Mouse (Mus musculus): ENCODE measurements around the gene Xbp1. TPM values are rescaled to one million over a fixed set of nuclear protein-coding genes. Genes with fewer than 3 reads are reported as not detected.
A peak's percentile ranks its signal among the peaks of the same experiment; 100 is the strongest.
"Not testable (repeated sequence)": the region's sequence is repeated elsewhere in the genome, so short reads cannot be mapped to it uniquely, and the experiment has no call there.

The Xbp1 gene
- polyA plus RNA-seq, 1 experiment = 60.8 TPM

GRCm38 (mm10) chr11:5519681-5520080 is 778 bp upstream of the Xbp1 start:
- DNase-seq (ENCODE audit: low read depth) = no peak
- no peak for TF ChIP-seq POLR2A (IDR thresholded peaks at IDR 0.05; ENCODE audit: borderline replicate concordance, extremely low read depth, insufficient read depth, insufficient read length, poor library complexity, severe bottlenecking)

- no peak for DNase-seq (ENCODE audit: low read depth)
- TF ChIP-seq CTCF (IDR thresholded peaks at IDR 0.05; ENCODE audit: borderline replicate concordance, extremely low read depth, insufficient read depth, insufficient read length) (no peak), POLR2A (IDR thresholded peaks at IDR 0.05; ENCODE audit: borderline replicate concordance, extremely low read depth, insufficient read depth, insufficient read length, poor library complexity, severe bottlenecking) (no peak)
Observed at GRCm38 (mm10) chr11:5521266-5521515, 732 bp downstream of the Xbp1 start.

- TF ChIP-seq CTCF (IDR thresholded peaks at IDR 0.05; ENCODE audit: borderline replicate concordance, extremely low read depth, insufficient read depth, insufficient read length) (peak; percentile 50; the same call in 1 of the 2 replicates), POLR2A (IDR thresholded peaks at IDR 0.05; ENCODE audit: borderline replicate concordance, extremely low read depth, insufficient read depth, insufficient read length, poor library complexity, severe bottlenecking) (no peak)
- DNase-seq (ENCODE audit: low read depth) = peak; percentile 82
Observed at GRCm38 (mm10) chr11:5521516-5522291, 1.2 kb downstream of the Xbp1 start.

GRCm38 (mm10) chr11:5522798-5523415 is 2.4 kb downstream of the Xbp1 start:
- no peak for DNase-seq (ENCODE audit: low read depth)
- TF ChIP-seq POLR2A (IDR thresholded peaks at IDR 0.05; ENCODE audit: borderline replicate concordance, extremely low read depth, insufficient read depth, insufficient read length, poor library complexity, severe bottlenecking) (no peak), CTCF (IDR thresholded peaks at IDR 0.05; ENCODE audit: borderline replicate concordance, extremely low read depth, insufficient read depth, insufficient read length) (no peak)

GRCm38 (mm10) chr11:5525418-5525817 is 5.0 kb downstream of the Xbp1 start:
- DNase-seq (ENCODE audit: low read depth) = no peak
- TF ChIP-seq POLR2A (IDR thresholded peaks at IDR 0.05; ENCODE audit: borderline replicate concordance, extremely low read depth, insufficient read depth, insufficient read length, poor library complexity, severe bottlenecking) (no peak), CTCF (IDR thresholded peaks at IDR 0.05; ENCODE audit: borderline replicate concordance, extremely low read depth, insufficient read depth, insufficient read length) (no peak)

GRCm38 (mm10) chr11:5526573-5527439 is 6.3 kb downstream of the Xbp1 start:
- TF ChIP-seq POLR2A (IDR thresholded peaks at IDR 0.05; ENCODE audit: borderline replicate concordance, extremely low read depth, insufficient read depth, insufficient read length, poor library complexity, severe bottlenecking) (no peak), CTCF (IDR thresholded peaks at IDR 0.05; ENCODE audit: borderline replicate concordance, extremely low read depth, insufficient read depth, insufficient read length) (no peak)
- DNase-seq (ENCODE audit: low read depth) = no peak

- DNase-seq (ENCODE audit: low read depth) = no peak
- TF ChIP-seq CTCF (IDR thresholded peaks at IDR 0.05; ENCODE audit: borderline replicate concordance, extremely low read depth, insufficient read depth, insufficient read length) = no peak
Observed at GRCm38 (mm10) chr11:5527865-5528523, 7.5 kb downstream of the Xbp1 start.

GRCm38 (mm10) chr11:5528841-5529240 is 8.4 kb downstream of the Xbp1 start:
- peak; percentile 41 for DNase-seq (ENCODE audit: low read depth)
- TF ChIP-seq CTCF (IDR thresholded peaks at IDR 0.05; ENCODE audit: borderline replicate concordance, extremely low read depth, insufficient read depth, insufficient read length) (no peak), POLR2A (IDR thresholded peaks at IDR 0.05; ENCODE audit: borderline replicate concordance, extremely low read depth, insufficient read depth, insufficient read length, poor library complexity, severe bottlenecking) (no peak)

GRCm38 (mm10) chr11:5530172-5530571 is 9.7 kb downstream of the Xbp1 start:
- no peak for DNase-seq (ENCODE audit: low read depth)

GRCm38 (mm10) chr11:5530717-5531116 is 10.3 kb downstream of the Xbp1 start:
- DNase-seq (ENCODE audit: low read depth) = no peak
- no peak for TF ChIP-seq POLR2A (IDR thresholded peaks at IDR 0.05; ENCODE audit: borderline replicate concordance, extremely low read depth, insufficient read depth, insufficient read length, poor library complexity, severe bottlenecking)
- no peak for TF ChIP-seq CTCF (IDR thresholded peaks at IDR 0.05; ENCODE audit: borderline replicate concordance, extremely low read depth, insufficient read depth, insufficient read length)

More at GRCm38 (mm10) chr11:5530172-5530571, 9.7 kb downstream of the Xbp1 start:
- no peak for TF ChIP-seq CTCF (IDR thresholded peaks at IDR 0.05; ENCODE audit: borderline replicate concordance, extremely low read depth, insufficient read depth, insufficient read length)
- TF ChIP-seq POLR2A (IDR thresholded peaks at IDR 0.05; ENCODE audit: borderline replicate concordance, extremely low read depth, insufficient read depth, insufficient read length, poor library complexity, severe bottlenecking) = no peak

- no peak for TF ChIP-seq POLR2A (IDR thresholded peaks at IDR 0.05; ENCODE audit: borderline replicate concordance, extremely low read depth, insufficient read depth, insufficient read length, poor library complexity, severe bottlenecking)
- no peak for TF ChIP-seq CTCF (IDR thresholded peaks at IDR 0.05; ENCODE audit: borderline replicate concordance, extremely low read depth, insufficient read depth, insufficient read length)
- no peak for DNase-seq (ENCODE audit: low read depth)
Observed at GRCm38 (mm10) chr11:5533108-5533507, 12.6 kb downstream of the Xbp1 start.

- not testable (repeated sequence) for DNase-seq (ENCODE audit: low read depth)
Observed at GRCm38 (mm10) chr11:5537454-5537853, 17.0 kb downstream of the Xbp1 start.
